Mouse (Mus musculus) bone marrow macrophage, adult 2 months (primary cell): ENCODE measurements around the gene Rnls. TPM values are rescaled to one million over a fixed set of nuclear protein-coding genes. Genes with fewer than 3 reads are reported as not detected.

Experiments
- H3K27ac ChIP-seq: 2 replicates; pipeline ENCODE4 v1.5.1; 2012; ENCODE audit warnings: low read depth, low read length; ENCODE audit not compliant: insufficient read depth
- H3K4me1 ChIP-seq: 2 replicates; pipeline ENCODE4 v1.6.1; 2012; ENCODE audit warnings: low read length; ENCODE audit not compliant: control insufficient read depth, insufficient read depth
- H3K4me3 ChIP-seq: 2 replicates; pipeline ENCODE4 v1.5.1; 2012; ENCODE audit warnings: mild to moderate bottlenecking, low read length, moderate library complexity; ENCODE audit not compliant: insufficient read depth
- CTCF ChIP-seq: IDR thresholded peaks from 2 replicates; pipeline ENCODE4 v1.5.1; 2012; ENCODE audit warnings: low read depth, mild to moderate bottlenecking, low read length, moderate library complexity
- POLR2A ChIP-seq: IDR thresholded peaks from 2 replicates; pipeline ENCODE4 v1.6.1; 2012; ENCODE audit warnings: mild to moderate bottlenecking, low read depth, low read length, borderline replicate concordance
- polyA plus RNA-seq: library from polyadenylated mRNA; stranded (reverse); fragments of >200 nt; gene quantifications from 2 replicates; pipeline ENCODE4 v1.2.4, GENCODE M21; 2012; ENCODE audit not compliant: missing spikeins, insufficient read depth, insufficient read length

The Rnls gene
- polyA plus RNA-seq, 1 experiment: 2.9 TPM

DNA sequence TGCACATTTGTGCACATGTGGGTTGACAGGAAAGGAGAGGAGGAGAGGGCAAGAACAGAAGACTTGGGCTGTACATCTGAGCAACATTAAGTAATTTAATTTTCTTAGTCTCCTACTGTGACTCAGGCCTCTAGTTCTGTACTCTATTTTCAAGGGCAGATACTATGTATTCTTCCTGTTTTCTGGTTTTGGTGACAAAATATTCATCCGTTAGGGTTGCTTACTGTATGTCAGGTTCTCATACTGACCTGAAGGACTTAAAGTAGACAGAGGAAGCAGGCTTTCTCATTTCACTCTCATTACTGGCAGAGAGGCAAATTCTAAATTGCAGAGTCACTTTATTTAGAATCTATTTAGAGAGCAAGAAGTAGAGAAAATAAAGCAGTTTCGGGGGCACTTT lies 186.7 kb downstream of the Rnls start:
- Histone ChIP-seq H3K4me3 (no peak overlapping the region), H3K4me1 (0 out of 2 replicates have a peak, but pooled peaks cover 2% of the 10 kb centered on the region), H3K27ac (no peak overlapping the region)
- no peak for TF ChIP-seq POLR2A
- no peak for TF ChIP-seq CTCF

DNA sequence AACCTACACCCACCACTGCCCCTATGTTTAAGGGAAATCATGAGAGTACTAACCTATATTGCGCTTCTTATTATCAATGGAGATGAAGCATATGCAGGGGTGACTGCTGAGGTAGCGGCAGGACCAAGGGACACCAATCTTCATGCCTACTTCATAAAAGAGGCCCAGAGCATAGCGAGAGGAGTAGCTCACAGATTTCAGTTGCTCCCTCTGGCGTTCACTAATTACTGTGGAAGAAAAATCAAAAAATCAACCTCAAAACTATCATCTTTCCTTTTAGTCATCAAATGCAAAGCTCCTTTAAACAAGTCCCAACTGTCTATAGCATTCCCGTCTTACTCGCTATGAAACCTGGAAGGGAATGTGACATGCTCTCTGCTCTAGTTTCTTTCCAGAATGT lies 189.7 kb downstream of the Rnls start:
- TF ChIP-seq CTCF (no peak), POLR2A (no peak)
- Histone ChIP-seq H3K27ac (no peak overlapping the region), H3K4me3 (no peak overlapping the region), H3K4me1 (0 out of 2 replicates have a peak, but pooled peaks cover 2% of the 10 kb centered on the region)

DNA sequence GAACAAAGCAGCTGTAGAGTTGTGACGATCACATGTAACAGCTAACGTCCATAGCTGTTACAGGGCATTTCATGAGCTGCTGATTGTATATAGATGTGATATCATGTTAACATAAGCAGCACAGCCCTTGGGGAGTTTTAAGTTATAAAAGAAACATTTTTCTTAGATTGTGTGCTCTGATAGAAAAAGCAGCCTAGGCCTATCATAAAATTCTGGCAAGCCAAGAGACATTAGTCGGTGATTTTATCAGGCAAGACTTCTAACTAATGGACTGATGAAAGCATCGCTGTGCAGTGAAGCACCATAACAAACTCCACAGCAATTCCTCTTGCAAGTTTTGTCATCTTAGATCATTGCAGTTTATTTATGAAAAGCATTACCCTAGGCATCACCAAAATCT lies 190.9 kb downstream of the Rnls start:
- H3K4me3 ChIP-seq: no peak overlapping the region
- TF ChIP-seq POLR2A (no peak), CTCF (no peak)
- no peak overlapping the region for H3K27ac ChIP-seq
- H3K4me1 ChIP-seq: 0 out of 2 replicates have a peak, but pooled peaks cover 2% of the 10 kb centered on the region

DNA sequence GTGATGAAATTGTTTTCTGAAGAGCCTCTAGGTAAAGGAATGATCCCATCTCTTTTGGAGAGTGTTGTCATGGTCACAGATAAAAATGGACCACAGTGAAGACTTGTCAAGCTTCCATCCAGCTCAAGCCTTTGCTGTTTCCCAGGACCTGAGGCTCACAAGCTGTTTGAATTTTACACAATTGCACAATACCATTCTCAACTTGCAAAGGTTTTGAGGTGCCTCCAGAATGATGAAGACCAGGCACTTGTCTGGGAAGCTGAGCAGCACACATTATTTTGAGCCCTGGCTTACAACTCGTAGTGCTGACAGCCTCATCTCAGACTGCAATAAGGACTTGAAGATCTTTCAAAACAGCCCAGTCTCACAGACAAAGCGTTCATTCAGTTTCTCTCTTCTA lies 200.0 kb downstream of the Rnls start:
- H3K4me1 ChIP-seq: peaks cover 2% of the 10 kb centered on the region; the same call in 1 of the 2 replicates
- H3K27ac ChIP-seq: no peak overlapping the region
- TF ChIP-seq CTCF (no peak), POLR2A (no peak)
- H3K4me3 ChIP-seq: no peak overlapping the region

DNA sequence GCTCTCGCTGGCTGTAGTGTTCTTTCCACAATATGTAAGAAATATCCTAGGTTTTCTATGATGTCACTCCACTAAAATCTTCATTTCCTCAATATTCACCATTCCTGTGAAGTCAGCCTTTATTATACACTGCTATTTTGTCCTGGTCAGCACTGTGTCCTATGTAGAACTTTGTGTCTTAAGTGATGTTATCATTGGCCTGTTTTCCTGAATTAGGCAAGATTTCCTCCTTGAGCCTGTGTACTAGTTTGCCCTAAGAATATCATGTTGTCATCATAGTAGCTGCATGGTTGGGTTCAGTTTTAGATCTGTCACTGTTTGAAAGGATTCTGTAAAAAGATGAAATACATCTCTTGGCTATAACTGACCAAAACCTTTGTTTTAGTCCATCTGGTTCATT lies 203.3 kb downstream of the Rnls start:
- Histone ChIP-seq H3K4me3 (no peak overlapping the region), H3K27ac (no peak overlapping the region), H3K4me1 (peaks cover 2% of the 10 kb centered on the region; the same call in 1 of the 2 replicates)
- TF ChIP-seq CTCF: no peak
- TF ChIP-seq POLR2A: no peak

DNA sequence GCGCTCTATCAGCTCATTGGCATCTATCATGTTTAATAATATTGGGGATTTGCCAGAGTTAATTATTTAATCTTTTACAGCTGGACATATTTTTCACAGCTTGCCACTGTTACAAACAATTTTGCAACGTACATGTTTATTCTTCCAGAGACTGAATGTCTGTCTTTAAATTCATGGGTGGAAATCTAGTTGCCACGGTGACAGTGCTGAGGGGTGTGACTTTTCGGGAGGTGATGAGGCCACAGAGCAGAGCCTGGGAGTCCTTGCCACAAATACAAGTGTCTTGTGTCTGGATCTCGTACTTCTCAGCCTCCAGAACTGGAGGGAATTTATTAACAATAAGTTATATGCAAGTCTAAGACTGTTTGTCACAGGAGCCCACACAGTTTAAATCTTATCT lies 212.5 kb downstream of the Rnls start:
- Histone ChIP-seq H3K27ac (no peak overlapping the region), H3K4me1 (peaks cover 3% of the 10 kb centered on the region; the same call in 1 of the 2 replicates), H3K4me3 (no peak overlapping the region)
- TF ChIP-seq CTCF: no peak
- no peak for TF ChIP-seq POLR2A

DNA sequence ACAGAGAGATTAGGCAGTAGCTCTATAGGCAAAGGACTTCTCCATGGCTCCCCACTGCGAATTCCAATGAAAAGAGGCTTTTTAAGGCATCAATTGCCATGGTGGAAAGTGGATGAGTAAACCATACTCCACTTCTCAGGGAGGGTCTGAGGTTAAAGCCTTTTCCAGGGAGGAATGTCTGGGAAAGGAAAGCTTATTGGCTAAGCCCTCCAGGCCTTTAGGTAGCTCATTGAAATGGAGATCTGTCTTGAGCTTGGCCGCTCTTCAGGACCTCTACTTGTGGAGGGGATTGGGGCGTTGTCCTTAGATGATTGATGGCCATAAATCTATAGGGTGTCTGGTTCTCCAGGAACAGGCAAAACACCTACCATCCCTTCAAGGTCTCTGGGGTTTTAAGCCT lies 213.2 kb downstream of the Rnls start:
- peaks cover 3% of the 10 kb centered on the region; the same call in 1 of the 2 replicates for H3K4me1 ChIP-seq
- no peak overlapping the region for H3K27ac ChIP-seq
- no peak overlapping the region for H3K4me3 ChIP-seq
- TF ChIP-seq POLR2A: no peak

DNA sequence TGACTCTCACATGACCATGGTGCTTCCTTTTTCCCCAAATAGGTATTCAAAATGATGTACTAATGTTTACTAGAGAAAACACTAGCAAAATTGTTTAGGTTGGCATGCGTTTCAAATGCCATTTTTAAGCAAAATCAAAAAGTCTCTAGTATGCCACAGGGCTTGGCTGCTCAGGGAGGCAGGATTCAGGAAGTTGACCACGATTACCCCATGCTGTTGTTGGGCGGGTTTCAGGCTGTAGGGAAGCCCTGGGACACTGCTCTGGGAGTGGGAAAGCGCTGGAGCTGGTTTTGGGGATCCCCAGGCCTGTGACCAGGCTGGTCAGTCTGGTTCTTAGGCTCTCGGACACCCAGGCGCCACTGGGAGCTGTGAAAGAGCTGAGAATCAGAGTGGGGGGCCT lies 213.7 kb downstream of the Rnls start:
- H3K4me1 ChIP-seq: peaks cover 3% of the 10 kb centered on the region; the same call in 1 of the 2 replicates
- TF ChIP-seq CTCF: no peak
- no peak for TF ChIP-seq POLR2A
- H3K4me3 ChIP-seq: no peak overlapping the region
- no peak overlapping the region for H3K27ac ChIP-seq

DNA sequence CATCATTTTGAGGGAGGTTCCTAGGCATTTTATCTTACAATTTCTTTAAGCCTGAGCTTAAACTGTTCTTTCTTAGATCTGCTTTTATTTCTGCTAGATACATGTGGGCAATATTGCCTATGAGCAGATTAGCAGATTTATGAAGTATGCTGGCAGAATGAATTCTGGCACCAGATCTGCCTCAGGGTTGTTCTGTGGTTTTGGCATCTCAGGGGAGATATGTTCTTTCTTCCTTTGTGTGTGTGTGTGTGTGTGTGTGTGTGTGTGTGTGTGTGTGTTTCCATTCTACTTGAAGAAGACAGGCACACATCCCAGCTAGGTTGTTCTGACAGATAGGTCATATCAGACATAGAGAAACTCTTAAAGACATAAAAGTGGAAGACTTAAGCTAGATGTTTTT lies 218.1 kb downstream of the Rnls start:
- peaks cover 3% of the 10 kb centered on the region; the same call in 1 of the 2 replicates for H3K4me1 ChIP-seq
- H3K4me3 ChIP-seq: no peak overlapping the region
- H3K27ac ChIP-seq: no peak overlapping the region
- TF ChIP-seq CTCF: no peak
- no peak for TF ChIP-seq POLR2A

DNA sequence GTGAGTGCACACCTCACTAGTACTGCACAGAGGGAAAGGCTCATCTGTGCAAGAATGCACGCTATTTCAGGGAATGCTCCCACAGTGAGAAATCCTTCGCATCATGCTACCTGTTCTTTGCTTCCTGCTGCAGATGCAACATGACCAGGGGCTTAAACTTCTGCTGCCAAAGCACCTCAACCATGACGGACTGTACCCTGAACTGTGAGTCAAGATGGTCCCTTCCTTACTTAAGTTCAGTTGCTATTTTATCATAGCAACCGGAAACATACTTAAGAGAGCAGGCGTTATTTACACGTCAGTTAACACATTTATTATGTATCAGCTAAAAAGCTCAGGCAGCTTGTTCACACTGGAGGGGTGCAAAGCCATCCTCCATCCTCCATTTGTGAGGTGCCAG lies 222.2 kb downstream of the Rnls start:
- no peak overlapping the region for H3K27ac ChIP-seq
- no peak overlapping the region for H3K4me3 ChIP-seq
- no peaks in the 10 kb centered on the region for H3K4me1 ChIP-seq
- TF ChIP-seq CTCF (no peak), POLR2A (no peak)
